Mouse (Mus musculus) cerebellum, postnatal 4 days (tissue): Measurements from ENCODE around the gene Hmg20a.

ENCODE experiments used
- DNase-seq, 2 experiments: peaks; one replicate each; pipeline ENCODE4 v3.0.0; 2022; ENCODE audit warnings: low spot score in 2 of 2, mixed read lengths in 1 of 2

Hmg20a gene

GRCm38 (mm10) chr9:56497181-56497864, 78.9 kb downstream of the Hmg20a start:
- peak in 1 of 2 experiments; percentile 45 for DNase-seq

- no peak for DNase-seq
Measured at GRCm38 (mm10) chr9:56499324-56500067, 81.1 kb downstream of the Hmg20a start.

GRCm38 (mm10) chr9:56500893-56501590, 82.6 kb downstream of the Hmg20a start:
- DNase-seq, result no peak

- DNase-seq, result no peak
Measured at GRCm38 (mm10) chr9:56501721-56502542, 83.5 kb downstream of the Hmg20a start.

GRCm38 (mm10) chr9:56502543-56502971, 84.1 kb downstream of the Hmg20a start:
- DNase-seq, result no peak

GRCm38 (mm10) chr9:56503621-56504500, 85.5 kb downstream of the Hmg20a start:
- DNase-seq, result no peak

- no peak for DNase-seq
Measured at GRCm38 (mm10) chr9:56504511-56504910, 86.1 kb downstream of the Hmg20a start.

- DNase-seq, result no peak
Measured at GRCm38 (mm10) chr9:56505083-56505792, 86.8 kb downstream of the Hmg20a start.

- DNase-seq, result peak; percentile 94 to 96
Measured at GRCm38 (mm10) chr9:56505793-56506755, 87.7 kb downstream of the Hmg20a start.

GRCm38 (mm10) chr9:56506931-56507681, 88.7 kb downstream of the Hmg20a start:
- DNase-seq, result peak in 1 of 2 experiments; percentile 37

- no peak for DNase-seq
Measured at GRCm38 (mm10) chr9:56507682-56508061, 89.3 kb downstream of the Hmg20a start.

- DNase-seq, result no peak
Measured at GRCm38 (mm10) chr9:56508835-56509451, 90.5 kb downstream of the Hmg20a start.

GRCm38 (mm10) chr9:56510281-56510680, 91.9 kb downstream of the Hmg20a start:
- no peak for DNase-seq

- DNase-seq, result no peak
Measured at GRCm38 (mm10) chr9:56512486-56512885, 94.1 kb downstream of the Hmg20a start.

- no peak for DNase-seq
Measured at GRCm38 (mm10) chr9:56515110-56515509, 96.7 kb downstream of the Hmg20a start.

GRCm38 (mm10) chr9:56516219-56516618, 97.8 kb downstream of the Hmg20a start:
- DNase-seq, result no peak

GRCm38 (mm10) chr9:56516692-56517263, 98.4 kb downstream of the Hmg20a start:
- DNase-seq, result no peak
